Mouse (Mus musculus): Measurements from ENCODE around the gene Ncoa1. TPM values are rescaled to one million over a fixed set of nuclear protein-coding genes. Genes with fewer than 3 reads are reported as not detected.

Ncoa1 gene
- polyA plus RNA-seq, 1 experiment from 2014 or later, result 7.2 TPM

- H3K27ac ChIP-seq (ENCODE audit: low read depth, low read length), result no peak overlapping the region
- no peaks in the 10 kb centered on the region for H3K27me3 ChIP-seq (ENCODE audit: control insufficient read depth, insufficient read depth, low read length)
- H3K4me3 ChIP-seq (ENCODE audit: low read depth, low read length), result no peak overlapping the region
- 69% methylated on average over 2 of the region's 2 CpGs for WGBS
- no peaks in the 10 kb centered on the region for H3K36me3 ChIP-seq (ENCODE audit: control insufficient read depth, insufficient read depth, low read length)
- DNase-seq (ENCODE audit: low spot score), result no peak
- H3K4me1 ChIP-seq (replicated peaks; ENCODE audit: control insufficient read depth, insufficient read depth, low read length), result no peaks in the 10 kb centered on the region
- H3K9me3 ChIP-seq (ENCODE audit: control insufficient read depth, low read length), result no peaks in the 10 kb centered on the region
- H3K9ac ChIP-seq (ENCODE audit: low read depth, low read length), result no peak overlapping the region
- ATAC-seq (ENCODE audit: low FRiP score), result no peak
- no peak overlapping the region for H3K4me2 ChIP-seq (replicated peaks; ENCODE audit: low read depth, low read length)
These were observed 133.8 kb downstream of the Ncoa1 start for GRCm38 (mm10) chr12:4343216-4343615.

- no peaks in the 10 kb centered on the region for H3K27me3 ChIP-seq (ENCODE audit: control insufficient read depth, insufficient read depth, low read length)
- H3K9ac ChIP-seq (ENCODE audit: low read depth, low read length), result no peak overlapping the region
- DNase-seq (ENCODE audit: low spot score) (no peak), ATAC-seq (ENCODE audit: low FRiP score) (no peak)
- no peaks in the 10 kb centered on the region for H3K9me3 ChIP-seq (ENCODE audit: control insufficient read depth, low read length)
- H3K27ac ChIP-seq (ENCODE audit: low read depth, low read length), result no peak overlapping the region
- no peaks in the 10 kb centered on the region for H3K4me1 ChIP-seq (replicated peaks; ENCODE audit: control insufficient read depth, insufficient read depth, low read length)
- no peaks in the 10 kb centered on the region for H3K36me3 ChIP-seq (ENCODE audit: control insufficient read depth, insufficient read depth, low read length)
- 75% methylated on average over 3 of the region's 3 CpGs for WGBS
- H3K4me3 ChIP-seq (ENCODE audit: low read depth, low read length), result no peak overlapping the region
- no peak overlapping the region for H3K4me2 ChIP-seq (replicated peaks; ENCODE audit: low read depth, low read length)
These were observed 134.9 kb downstream of the Ncoa1 start for GRCm38 (mm10) chr12:4342087-4342486.

- ATAC-seq (ENCODE audit: low FRiP score), result no peak
- Histone ChIP-seq H3K27me3 (ENCODE audit: control insufficient read depth, insufficient read depth, low read length) (no peaks in the 10 kb centered on the region), H3K4me1 (replicated peaks; ENCODE audit: control insufficient read depth, insufficient read depth, low read length) (no peaks in the 10 kb centered on the region), H3K4me2 (replicated peaks; ENCODE audit: low read depth, low read length) (no peak overlapping the region), H3K4me3 (ENCODE audit: low read depth, low read length) (no peak overlapping the region), H3K9me3 (ENCODE audit: control insufficient read depth, low read length) (no peaks in the 10 kb centered on the region), H3K9ac (ENCODE audit: low read depth, low read length) (no peak overlapping the region), H3K27ac (ENCODE audit: low read depth, low read length) (no peak overlapping the region), H3K36me3 (ENCODE audit: control insufficient read depth, insufficient read depth, low read length) (no peaks in the 10 kb centered on the region)
- WGBS, result 81% methylated on average over 3 of the region's 3 CpGs
- no peak for DNase-seq (ENCODE audit: low spot score)
These were observed 136.6 kb downstream of the Ncoa1 start for GRCm38 (mm10) chr12:4340325-4340924.

GRCm38 (mm10) chr12:4323604-4324003, 153.4 kb downstream of the Ncoa1 start:
- no peaks in the 10 kb centered on the region for H3K27me3 ChIP-seq (ENCODE audit: control insufficient read depth, insufficient read depth, low read length)
- H3K27ac ChIP-seq (ENCODE audit: low read depth, low read length), result no peak overlapping the region
- 86% methylated on average over 5 of the region's 5 CpGs for WGBS
- H3K4me1 ChIP-seq (replicated peaks; ENCODE audit: control insufficient read depth, insufficient read depth, low read length), result no peaks in the 10 kb centered on the region
- ATAC-seq (ENCODE audit: low FRiP score) (no peak), DNase-seq (ENCODE audit: low spot score) (no peak)
- no peak overlapping the region for H3K4me2 ChIP-seq (replicated peaks; ENCODE audit: low read depth, low read length)
- no peak overlapping the region for H3K9ac ChIP-seq (ENCODE audit: low read depth, low read length)
- no peaks in the 10 kb centered on the region for H3K9me3 ChIP-seq (ENCODE audit: control insufficient read depth, low read length)
- H3K4me3 ChIP-seq (ENCODE audit: low read depth, low read length), result no peak overlapping the region
- H3K36me3 ChIP-seq (ENCODE audit: control insufficient read depth, insufficient read depth, low read length), result no peaks in the 10 kb centered on the region

- Histone ChIP-seq H3K4me2 (replicated peaks; ENCODE audit: low read depth, low read length) (no peak overlapping the region), H3K27me3 (ENCODE audit: control insufficient read depth, insufficient read depth, low read length) (no peaks in the 10 kb centered on the region), H3K4me3 (ENCODE audit: low read depth, low read length) (no peak overlapping the region), H3K27ac (ENCODE audit: low read depth, low read length) (no peak overlapping the region), H3K9me3 (ENCODE audit: control insufficient read depth, low read length) (no peaks in the 10 kb centered on the region), H3K4me1 (replicated peaks; ENCODE audit: control insufficient read depth, insufficient read depth, low read length) (no peaks in the 10 kb centered on the region), H3K36me3 (ENCODE audit: control insufficient read depth, insufficient read depth, low read length) (no peaks in the 10 kb centered on the region), H3K9ac (ENCODE audit: low read depth, low read length) (no peak overlapping the region)
- DNase-seq (ENCODE audit: low spot score) (no peak), ATAC-seq (ENCODE audit: low FRiP score) (no peak)
- 38% methylated on average over 2 of the region's 2 CpGs for WGBS
These were observed 154.8 kb downstream of the Ncoa1 start for GRCm38 (mm10) chr12:4322227-4322626.

- ATAC-seq (ENCODE audit: low FRiP score) (no peak), DNase-seq (ENCODE audit: low spot score) (no peak)
- Histone ChIP-seq H3K27me3 (ENCODE audit: control insufficient read depth, insufficient read depth, low read length) (no peaks in the 10 kb centered on the region), H3K36me3 (ENCODE audit: control insufficient read depth, insufficient read depth, low read length) (peaks cover 3% of the 10 kb centered on the region; the same call in 1 of the 2 replicates), H3K9me3 (ENCODE audit: control insufficient read depth, low read length) (no peaks in the 10 kb centered on the region), H3K4me2 (replicated peaks; ENCODE audit: low read depth, low read length) (no peak overlapping the region), H3K9ac (ENCODE audit: low read depth, low read length) (no peak overlapping the region), H3K4me3 (ENCODE audit: low read depth, low read length) (no peak overlapping the region), H3K4me1 (replicated peaks; ENCODE audit: control insufficient read depth, insufficient read depth, low read length) (no peaks in the 10 kb centered on the region), H3K27ac (ENCODE audit: low read depth, low read length) (no peak overlapping the region)
These were observed 163.2 kb downstream of the Ncoa1 start for GRCm38 (mm10) chr12:4313824-4314223.

GRCm38 (mm10) chr12:4306712-4307313, 170.2 kb downstream of the Ncoa1 start:
- H3K36me3 ChIP-seq (ENCODE audit: control insufficient read depth, insufficient read depth, low read length), result no peaks in the 10 kb centered on the region
- no peaks in the 10 kb centered on the region for H3K27me3 ChIP-seq (ENCODE audit: control insufficient read depth, insufficient read depth, low read length)
- DNase-seq (ENCODE audit: low spot score) (no peak), ATAC-seq (ENCODE audit: low FRiP score) (no peak)
- H3K4me2 ChIP-seq (replicated peaks; ENCODE audit: low read depth, low read length), result no peak overlapping the region
- H3K9me3 ChIP-seq (ENCODE audit: control insufficient read depth, low read length), result no peaks in the 10 kb centered on the region
- no peak overlapping the region for H3K27ac ChIP-seq (ENCODE audit: low read depth, low read length)
- no peaks in the 10 kb centered on the region for H3K4me1 ChIP-seq (replicated peaks; ENCODE audit: control insufficient read depth, insufficient read depth, low read length)
- WGBS, result 87% methylated on average over 1 of the region's 1 CpGs
- no peak overlapping the region for H3K9ac ChIP-seq (ENCODE audit: low read depth, low read length)
- no peak overlapping the region for H3K4me3 ChIP-seq (ENCODE audit: low read depth, low read length)

- Histone ChIP-seq H3K27ac (ENCODE audit: low read depth, low read length) (no peak overlapping the region), H3K9ac (ENCODE audit: low read depth, low read length) (no peak overlapping the region), H3K36me3 (ENCODE audit: control insufficient read depth, insufficient read depth, low read length) (no peaks in the 10 kb centered on the region), H3K4me2 (replicated peaks; ENCODE audit: low read depth, low read length) (no peak overlapping the region), H3K4me3 (ENCODE audit: low read depth, low read length) (no peak overlapping the region), H3K27me3 (ENCODE audit: control insufficient read depth, insufficient read depth, low read length) (no peaks in the 10 kb centered on the region), H3K4me1 (replicated peaks; ENCODE audit: control insufficient read depth, insufficient read depth, low read length) (no peaks in the 10 kb centered on the region), H3K9me3 (ENCODE audit: control insufficient read depth, low read length) (no peaks in the 10 kb centered on the region)
- ATAC-seq (ENCODE audit: low FRiP score) (no peak), DNase-seq (ENCODE audit: low spot score) (no peak)
- 87% methylated on average over 3 of the region's 3 CpGs for WGBS
These were observed 177.7 kb downstream of the Ncoa1 start for GRCm38 (mm10) chr12:4299300-4299699.

GRCm38 (mm10) chr12:4298626-4299025, 178.4 kb downstream of the Ncoa1 start:
- WGBS, result 87% methylated on average over 4 of the region's 4 CpGs
- Histone ChIP-seq H3K9me3 (ENCODE audit: control insufficient read depth, low read length) (no peaks in the 10 kb centered on the region), H3K36me3 (ENCODE audit: control insufficient read depth, insufficient read depth, low read length) (no peaks in the 10 kb centered on the region), H3K4me1 (replicated peaks; ENCODE audit: control insufficient read depth, insufficient read depth, low read length) (no peaks in the 10 kb centered on the region), H3K27ac (ENCODE audit: low read depth, low read length) (no peak overlapping the region), H3K4me2 (replicated peaks; ENCODE audit: low read depth, low read length) (no peak overlapping the region), H3K9ac (ENCODE audit: low read depth, low read length) (no peak overlapping the region), H3K4me3 (ENCODE audit: low read depth, low read length) (no peak overlapping the region), H3K27me3 (ENCODE audit: control insufficient read depth, insufficient read depth, low read length) (no peaks in the 10 kb centered on the region)
- DNase-seq (ENCODE audit: low spot score) (no peak), ATAC-seq (ENCODE audit: low FRiP score) (no peak)
